Mouse (Mus musculus): ENCODE measurements at regions not wholly inside any gene's neighbourhood (a gene's known extent, or its start where the extent isn't known, plus 50 kb on each side); places are given as distances from the start of the nearest gene placed in this dataset.

DNA sequence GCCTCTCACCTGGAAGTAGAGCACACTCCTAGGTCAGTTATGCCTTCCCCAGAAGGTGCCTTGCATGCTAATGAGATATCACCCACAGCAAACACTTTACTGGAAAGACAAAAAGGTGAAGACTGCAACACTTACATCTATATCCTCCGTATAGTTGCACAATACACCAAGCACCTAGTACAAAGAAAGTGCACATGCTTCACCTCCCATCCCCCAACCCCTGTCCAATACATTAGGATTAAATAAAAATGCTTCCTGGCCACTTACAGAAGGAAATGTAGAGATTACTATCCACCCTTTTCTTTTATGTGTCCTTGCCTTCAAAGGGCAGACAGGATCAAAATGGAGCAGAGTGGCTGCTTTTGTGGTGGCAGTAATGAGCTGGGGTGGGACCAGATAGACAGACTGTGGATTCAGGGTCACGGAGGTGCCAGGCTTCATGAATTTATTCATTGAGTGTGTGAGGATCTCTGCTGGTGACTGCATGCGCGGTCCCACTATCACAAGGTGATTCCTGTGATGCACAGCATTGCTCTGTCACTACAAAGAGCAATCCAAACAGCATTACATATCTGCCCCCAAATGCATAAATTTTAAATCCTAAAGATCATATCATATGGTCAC, 109.9 kb upstream of the Fat4 start:
- Histone ChIP-seq H3K9ac (no peak overlapping the region), H3K27ac (no peak overlapping the region), H3K27me3 (no peaks in the 10 kb centered on the region), H3K36me3 (no peaks in the 10 kb centered on the region), H3K9me3 (no peaks in the 10 kb centered on the region), H3K4me2 (replicated peaks) (no peak overlapping the region), H3K4me3 (no peak overlapping the region), H3K4me1 (no peaks in the 10 kb centered on the region)
- 80% methylated on average over 4 of the region's 4 CpGs for WGBS
- no peak for ATAC-seq (ENCODE audit: insufficient number of reproducible peaks, insufficient read depth, low FRiP score, low TSS enrichment)

DNA sequence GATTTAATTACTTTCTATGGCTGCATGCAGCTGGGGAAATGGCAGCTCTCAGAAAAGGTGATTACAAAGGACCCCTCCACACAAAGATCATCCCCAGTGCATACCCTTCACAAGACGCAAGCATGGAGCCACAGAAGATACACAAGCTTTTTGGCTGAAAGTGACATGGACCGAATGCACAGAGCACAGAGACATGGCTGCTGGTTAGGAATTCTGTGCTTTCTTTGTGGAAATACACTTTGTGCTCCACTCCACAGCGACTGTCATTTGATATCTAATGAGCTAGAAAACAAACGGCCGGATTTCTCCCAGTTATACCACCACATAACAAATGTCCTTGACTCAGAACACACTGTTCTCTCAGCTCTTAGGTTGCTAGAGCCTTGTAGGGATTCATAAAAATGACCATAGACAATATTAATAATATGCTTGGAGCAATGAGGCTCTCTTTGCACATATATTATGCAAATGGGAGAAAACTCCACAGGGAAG, 132.1 kb upstream of the Fat4 start:
- Histone ChIP-seq H3K27ac (no peak overlapping the region), H3K27me3 (no peaks in the 10 kb centered on the region), H3K4me3 (no peak overlapping the region), H3K36me3 (no peaks in the 10 kb centered on the region), H3K9ac (no peak overlapping the region), H3K4me2 (replicated peaks) (no peak overlapping the region), H3K4me1 (0 out of 2 replicates have a peak, but pooled peaks cover 3% of the 10 kb centered on the region), H3K9me3 (no peaks in the 10 kb centered on the region)
- 52% methylated on average over 5 of the region's 5 CpGs for WGBS
- no peak for ATAC-seq (ENCODE audit: insufficient number of reproducible peaks, insufficient read depth, low FRiP score, low TSS enrichment)

GRCm38 (mm10) chr3:38753446-38754205, 133.1 kb upstream of the Fat4 start:
- Histone ChIP-seq H3K27me3 (no peaks in the 10 kb centered on the region), H3K4me1 (0 out of 2 replicates have a peak, but pooled peaks cover 3% of the 10 kb centered on the region), H3K4me3 (no peak overlapping the region), H3K27ac (no peak overlapping the region), H3K36me3 (no peaks in the 10 kb centered on the region), H3K4me2 (replicated peaks) (no peak overlapping the region), H3K9me3 (no peaks in the 10 kb centered on the region), H3K9ac (no peak overlapping the region)
- 0 out of 2 replicates have a peak, but pooled peaks have one; percentile 52 for ATAC-seq (ENCODE audit: insufficient number of reproducible peaks, insufficient read depth, low FRiP score, low TSS enrichment)
- 86% methylated on average over 2 of the region's 2 CpGs for WGBS

GRCm38 (mm10) chr3:38742155-38742554, 144.6 kb upstream of the Fat4 start:
- ATAC-seq (ENCODE audit: insufficient number of reproducible peaks, insufficient read depth, low FRiP score, low TSS enrichment) = no peak
- Histone ChIP-seq H3K36me3 (no peaks in the 10 kb centered on the region), H3K27ac (no peak overlapping the region), H3K4me2 (replicated peaks) (no peak overlapping the region), H3K4me1 (no peaks in the 10 kb centered on the region), H3K27me3 (no peaks in the 10 kb centered on the region), H3K9ac (no peak overlapping the region), H3K9me3 (no peaks in the 10 kb centered on the region), H3K4me3 (no peak overlapping the region)
- 80% methylated on average over 4 of the region's 4 CpGs for WGBS

GRCm38 (mm10) chr3:38722606-38723005, 164.1 kb upstream of the Fat4 start:
- no peaks in the 10 kb centered on the region for H3K36me3 ChIP-seq
- H3K4me1 ChIP-seq = no peaks in the 10 kb centered on the region
- H3K9me3 ChIP-seq = no peaks in the 10 kb centered on the region
- H3K9ac ChIP-seq = no peak overlapping the region
- H3K4me3 ChIP-seq = no peak overlapping the region
- no peak overlapping the region for H3K27ac ChIP-seq
- 78% methylated on average over 1 of the region's 1 CpGs for WGBS
- ATAC-seq (ENCODE audit: insufficient number of reproducible peaks, insufficient read depth, low FRiP score, low TSS enrichment) = no peak
- no peaks in the 10 kb centered on the region for H3K27me3 ChIP-seq
- H3K4me2 ChIP-seq (replicated peaks) = no peak overlapping the region

- H3K4me1 ChIP-seq = peaks cover 11% of the 10 kb centered on the region
- ATAC-seq (ENCODE audit: insufficient number of reproducible peaks, insufficient read depth, low FRiP score, low TSS enrichment) = peak; percentile 30; the same call in 1 of the 2 replicates
- 0 out of 2 replicates have a peak overlapping the region, but pooled peaks have one; percentile 6 for H3K27ac ChIP-seq
- H3K4me3 ChIP-seq = no peak overlapping the region
- 16% methylated on average over 9 of the region's 9 CpGs for WGBS
- no peak overlapping the region for H3K4me2 ChIP-seq (replicated peaks)
- H3K9me3 ChIP-seq = no peaks in the 10 kb centered on the region
- no peak overlapping the region for H3K9ac ChIP-seq
- H3K36me3 ChIP-seq = no peaks in the 10 kb centered on the region
- H3K27me3 ChIP-seq = no peaks in the 10 kb centered on the region
These were observed 174.5 kb upstream of the Fat4 start for GRCm38 (mm10) chr3:38712078-38712873.

DNA sequence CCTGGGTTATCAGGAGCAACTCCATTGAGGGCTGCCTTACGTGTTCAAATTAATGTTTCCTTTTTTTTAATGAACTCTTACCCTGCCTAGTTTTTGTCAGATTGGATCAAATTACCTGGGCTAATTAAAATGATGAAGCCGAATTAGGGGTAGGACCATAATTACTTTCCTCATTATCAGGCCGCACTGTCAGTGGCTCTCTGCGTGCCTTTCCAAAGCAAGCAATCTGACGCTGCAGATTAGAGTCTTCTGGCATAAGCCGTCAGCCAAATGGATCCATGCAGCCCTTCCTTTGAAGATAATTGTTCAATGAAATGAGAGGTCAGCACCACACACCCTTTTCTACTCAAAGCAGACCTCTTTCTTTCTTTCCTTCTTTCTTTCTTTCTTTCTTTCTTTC, 175.5 kb upstream of the Fat4 start:
- H3K9ac ChIP-seq = no peak overlapping the region
- no peak overlapping the region for H3K27ac ChIP-seq
- ATAC-seq (ENCODE audit: insufficient number of reproducible peaks, insufficient read depth, low FRiP score, low TSS enrichment) = no peak
- no peak overlapping the region for H3K4me2 ChIP-seq (replicated peaks)
- H3K4me3 ChIP-seq = no peak overlapping the region
- no peaks in the 10 kb centered on the region for H3K9me3 ChIP-seq
- 19% methylated on average over 6 of the region's 6 CpGs for WGBS
- peaks cover 11% of the 10 kb centered on the region for H3K4me1 ChIP-seq
- no peaks in the 10 kb centered on the region for H3K27me3 ChIP-seq
- no peaks in the 10 kb centered on the region for H3K36me3 ChIP-seq

DNA sequence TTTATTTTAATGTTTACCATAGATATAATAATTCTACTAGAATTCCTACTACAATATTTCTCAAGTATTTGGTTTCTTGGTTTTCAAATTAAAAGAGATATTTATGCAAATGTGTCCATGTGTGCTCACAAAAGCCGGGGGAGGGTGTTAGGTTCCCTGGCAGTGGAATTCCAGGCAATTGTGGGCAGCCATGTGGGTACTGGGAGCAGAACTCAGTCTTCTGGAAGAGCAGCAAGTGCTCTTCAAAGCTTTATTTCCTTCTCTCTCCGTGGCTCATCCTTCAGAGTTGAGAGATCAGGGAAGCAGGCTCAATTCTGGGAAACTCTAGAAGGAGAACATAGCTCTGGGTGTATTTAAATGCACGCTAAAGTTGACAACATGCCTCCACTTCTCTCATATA, 178.8 kb upstream of the Fat4 start:
- H3K9me3 ChIP-seq = no peaks in the 10 kb centered on the region
- no peaks in the 10 kb centered on the region for H3K36me3 ChIP-seq
- no peak for ATAC-seq (ENCODE audit: insufficient number of reproducible peaks, insufficient read depth, low FRiP score, low TSS enrichment)
- H3K4me2 ChIP-seq (replicated peaks) = no peak overlapping the region
- H3K4me1 ChIP-seq = peaks cover 10% of the 10 kb centered on the region
- H3K27me3 ChIP-seq = no peaks in the 10 kb centered on the region
- no peak overlapping the region for H3K9ac ChIP-seq
- H3K27ac ChIP-seq = no peak overlapping the region
- 62% methylated on average over 3 of the region's 3 CpGs for WGBS
- H3K4me3 ChIP-seq = no peak overlapping the region

DNA sequence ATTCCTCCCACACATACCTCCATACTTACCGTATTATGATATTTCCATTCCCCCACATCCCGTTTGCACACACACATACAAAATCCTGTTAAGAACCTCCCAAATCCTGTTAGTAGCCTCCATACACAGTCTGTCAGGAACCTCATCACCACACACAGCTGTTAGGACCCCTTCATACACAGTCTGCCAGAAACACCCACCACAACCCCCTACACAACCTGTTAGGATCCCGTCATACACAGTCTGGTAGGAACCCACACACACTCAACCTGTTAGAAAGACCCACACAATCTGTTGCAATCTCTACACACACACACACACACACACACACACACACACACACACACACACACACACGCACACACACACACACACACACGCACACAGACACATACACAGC, 187.5 kb upstream of the Fat4 start:
- H3K36me3 ChIP-seq = no peaks in the 10 kb centered on the region
- H3K4me1 ChIP-seq = peaks cover 5% of the 10 kb centered on the region; the same call in 1 of the 2 replicates
- H3K27me3 ChIP-seq = no peaks in the 10 kb centered on the region
- H3K9me3 ChIP-seq = no peaks in the 10 kb centered on the region
- no peak overlapping the region for H3K4me2 ChIP-seq (replicated peaks)
- H3K9ac ChIP-seq = no peak overlapping the region
- ATAC-seq (ENCODE audit: insufficient number of reproducible peaks, insufficient read depth, low FRiP score, low TSS enrichment) = no peak
- no peak overlapping the region for H3K4me3 ChIP-seq
- 83% methylated on average over 5 of the region's 5 CpGs for WGBS
- H3K27ac ChIP-seq = 0 out of 2 replicates have a peak overlapping the region, but pooled peaks have one; percentile 11

GRCm38 (mm10) chr3:38697871-38698270, 188.9 kb upstream of the Fat4 start:
- WGBS = 18% methylated on average over 8 of the region's 8 CpGs
- peaks cover 5% of the 10 kb centered on the region; the same call in 1 of the 2 replicates for H3K4me1 ChIP-seq
- ATAC-seq (ENCODE audit: insufficient number of reproducible peaks, insufficient read depth, low FRiP score, low TSS enrichment) = no peak
- H3K4me3 ChIP-seq = no peak overlapping the region
- no peaks in the 10 kb centered on the region for H3K36me3 ChIP-seq
- H3K9me3 ChIP-seq = no peaks in the 10 kb centered on the region
- 0 out of 2 replicates have a peak overlapping the region, but pooled peaks have one; percentile 7 for H3K4me2 ChIP-seq (replicated peaks)
- peak overlapping the region; percentile 73 for H3K27ac ChIP-seq
- H3K27me3 ChIP-seq = no peaks in the 10 kb centered on the region
- H3K9ac ChIP-seq = no peak overlapping the region

GRCm38 (mm10) chr3:38697349-38697748, 189.4 kb upstream of the Fat4 start:
- Histone ChIP-seq H3K4me1 (peaks cover 5% of the 10 kb centered on the region; the same call in 1 of the 2 replicates), H3K36me3 (no peaks in the 10 kb centered on the region), H3K9ac (no peak overlapping the region), H3K27ac (no peak overlapping the region), H3K4me2 (replicated peaks) (no peak overlapping the region), H3K9me3 (no peaks in the 10 kb centered on the region), H3K4me3 (no peak overlapping the region), H3K27me3 (no peaks in the 10 kb centered on the region)
- ATAC-seq (ENCODE audit: insufficient number of reproducible peaks, insufficient read depth, low FRiP score, low TSS enrichment) = no peak
- 75% methylated on average over 2 of the region's 2 CpGs for WGBS

Data from embryonic facial prominence, embryonic 12.5 days (tissue).